Mouse (Mus musculus) frontal cortex, postnatal 10 days (tissue): ENCODE measurements around the gene Dcun1d2.

Source experiments
- DNase-seq, 2 experiments: peaks; one replicate each; pipeline ENCODE4 v3.0.0; 2022; ENCODE audit warnings: low spot score in 2 of 2, mixed read lengths in 1 of 2

The Dcun1d2 gene

DNA sequence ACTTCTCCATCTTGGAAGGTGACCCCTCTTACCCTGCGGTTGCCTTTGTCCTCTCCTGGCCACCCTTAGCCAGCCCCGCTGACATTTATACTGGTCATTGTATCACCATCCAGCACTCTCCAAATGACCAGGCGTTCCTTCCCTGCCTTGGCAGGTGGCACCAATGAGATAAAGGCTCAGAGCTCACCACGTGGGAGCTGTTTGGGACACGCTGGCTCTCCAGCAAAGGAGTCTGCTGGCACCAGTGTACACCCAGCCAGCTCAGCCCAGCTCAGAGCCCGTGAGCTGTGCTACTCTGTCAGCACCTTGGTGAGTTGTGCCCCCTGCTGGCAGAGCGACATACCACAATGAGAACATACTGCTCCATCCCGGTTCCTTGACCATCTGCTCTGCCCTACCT is 33.9 kb downstream of the Dcun1d2 start, which contains the start of gene Adprhl1:
Gene Adprhl1 (minus strand): TSS at position 144 of the 400 bp plus-strand sequence.
- DNase-seq: peak; percentile 60 to 67

GRCm38 (mm10) chr8:13253413-13253812 is 34.5 kb downstream of the Dcun1d2 start:
- DNase-seq: no peak

DNA sequence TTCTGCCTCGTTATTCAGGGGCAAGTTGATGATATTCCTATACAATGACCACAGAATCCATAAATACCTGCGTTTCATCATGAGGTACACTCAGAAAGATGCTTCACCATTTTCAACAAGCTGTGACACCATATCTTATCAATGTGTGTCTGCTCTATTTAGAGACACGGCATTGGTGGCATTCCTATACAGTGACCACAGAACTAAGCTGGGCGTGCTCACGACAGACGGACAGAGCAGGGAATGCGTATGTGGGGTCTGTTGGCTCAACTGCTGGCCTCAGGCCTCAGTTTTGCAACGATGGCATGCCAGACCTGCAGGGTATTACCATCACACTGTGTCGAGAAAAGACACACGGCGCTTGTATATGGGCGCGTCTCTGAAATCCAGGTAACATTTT is 35.1 kb downstream of the Dcun1d2 start:
- no peak for DNase-seq

DNA sequence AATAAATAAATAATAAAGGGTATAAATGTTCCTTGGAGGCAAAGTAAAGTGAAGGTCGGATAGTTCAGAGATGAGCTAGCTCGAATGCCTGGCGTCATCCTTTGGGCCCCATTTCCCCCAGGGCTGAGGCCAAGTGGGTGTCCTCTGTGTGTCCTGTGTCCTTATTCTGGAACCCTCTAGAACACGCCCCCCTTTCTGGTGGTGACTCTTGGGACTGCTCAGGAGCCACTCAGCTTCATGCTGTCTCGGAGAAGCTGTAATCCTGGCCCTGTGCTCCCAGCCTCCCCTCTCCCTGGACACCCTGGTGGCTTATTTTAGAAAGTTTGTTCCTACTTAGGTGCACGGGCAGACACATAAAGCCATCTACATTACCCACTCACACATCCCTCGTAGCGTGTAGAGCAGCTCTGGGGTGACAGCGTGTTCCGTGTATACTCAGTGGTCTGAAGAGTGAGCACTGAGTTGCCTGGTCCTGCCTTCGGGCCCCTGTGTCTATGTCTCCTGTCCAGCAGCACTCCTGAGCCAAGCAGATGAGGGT is 43.5 kb downstream of the Dcun1d2 start:
- no peak for DNase-seq

GRCm38 (mm10) chr8:13242985-13243870 is 44.7 kb downstream of the Dcun1d2 start:
- no peak for DNase-seq

DNA sequence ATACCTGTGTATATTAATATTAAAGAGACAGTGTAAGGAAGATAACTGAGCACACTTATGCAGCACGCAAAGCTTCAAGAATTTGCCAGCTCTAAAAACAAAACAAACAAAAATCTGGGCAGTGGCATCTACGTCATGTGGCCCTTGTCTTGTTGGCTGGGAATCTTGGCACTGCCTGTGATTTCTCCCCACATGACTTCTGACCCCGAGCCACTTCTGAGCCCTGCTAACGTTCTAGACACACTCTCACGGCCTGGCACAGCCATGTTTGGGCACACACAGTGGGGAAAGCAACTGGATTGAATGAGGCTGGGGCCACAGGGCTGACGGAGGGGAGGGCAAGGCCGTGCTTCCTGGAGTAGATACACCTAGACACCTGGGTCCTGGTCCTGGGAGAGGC is 47.2 kb downstream of the Dcun1d2 start:
- no peak for DNase-seq

- DNase-seq: no peak
These were observed 47.9 kb downstream of the Dcun1d2 start for GRCm38 (mm10) chr8:13240055-13240454.

- no peak for DNase-seq
These were observed 53.1 kb downstream of the Dcun1d2 start for GRCm38 (mm10) chr8:13234803-13235202.

GRCm38 (mm10) chr8:13230471-13230870 is 57.5 kb downstream of the Dcun1d2 start:
- no peak for DNase-seq

GRCm38 (mm10) chr8:13229802-13230201 is 58.1 kb downstream of the Dcun1d2 start:
- no peak for DNase-seq

- no peak for DNase-seq
These were observed 58.9 kb downstream of the Dcun1d2 start for GRCm38 (mm10) chr8:13228923-13229610.

- no peak for DNase-seq
These were observed 60.7 kb downstream of the Dcun1d2 start for GRCm38 (mm10) chr8:13227184-13227583.

DNA sequence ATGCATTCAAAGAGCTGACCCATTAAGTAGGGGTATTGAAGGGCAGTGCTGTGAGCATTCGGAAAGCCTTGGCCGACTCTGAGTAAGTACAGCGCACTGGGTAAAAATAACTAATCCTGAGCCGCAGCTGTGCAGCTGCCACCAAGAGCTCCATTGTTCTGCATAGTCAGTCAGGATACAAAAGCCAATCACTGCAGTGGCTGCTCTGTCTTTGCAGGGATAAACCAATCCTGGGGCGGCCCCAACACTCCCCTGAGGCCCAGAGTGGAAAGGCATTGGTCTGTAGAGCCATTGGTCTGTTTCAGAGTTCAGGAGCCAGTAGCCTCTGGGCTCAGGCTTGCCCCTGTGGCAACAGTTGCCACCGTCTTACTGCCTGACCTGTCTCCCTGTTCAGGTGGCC is 61.6 kb downstream of the Dcun1d2 start:
- DNase-seq: peak in 1 of 2 experiments; percentile 26

GRCm38 (mm10) chr8:13224426-13224825 is 63.5 kb downstream of the Dcun1d2 start:
- no peak for DNase-seq

DNA sequence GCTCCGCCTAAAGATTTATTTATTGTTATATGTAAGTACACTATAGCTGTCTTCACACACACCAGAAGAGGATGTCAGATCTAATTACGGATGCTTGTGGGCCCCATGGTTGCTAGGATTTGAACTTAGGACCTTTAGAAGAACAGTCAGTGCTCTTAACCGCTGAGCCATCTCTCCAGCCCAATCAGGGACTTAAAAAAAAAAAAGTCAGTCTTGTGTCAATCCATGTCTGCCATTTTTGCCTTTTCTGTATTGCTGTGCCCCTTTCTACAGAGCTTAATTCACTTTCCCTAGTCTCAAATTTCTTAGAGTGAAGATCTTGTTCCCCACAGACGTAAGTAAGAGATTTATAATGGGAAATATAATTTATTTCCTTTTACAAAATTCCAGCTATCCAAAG is 69.5 kb downstream of the Dcun1d2 start:
- no peak for DNase-seq

DNA sequence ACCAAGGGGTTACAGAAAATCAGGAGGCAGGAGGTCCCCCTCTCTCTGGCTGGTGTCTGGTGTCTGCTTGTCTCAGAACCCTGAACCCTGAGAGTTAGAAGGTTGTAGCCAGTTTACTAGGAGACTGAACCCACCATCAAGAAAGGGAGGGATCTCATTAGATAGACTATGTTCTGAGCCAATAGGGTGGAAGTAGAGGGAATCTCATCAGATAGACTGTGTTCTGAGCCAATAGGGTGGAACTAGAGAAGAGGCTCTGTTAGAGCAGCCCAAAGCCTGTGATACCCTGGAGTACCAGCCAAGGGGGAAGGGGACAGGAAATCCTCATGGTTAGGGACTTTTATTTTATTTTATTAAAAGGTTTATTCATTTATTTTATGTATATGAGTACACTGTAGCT is 69.9 kb downstream of the Dcun1d2 start:
- DNase-seq: no peak

GRCm38 (mm10) chr8:13217093-13217492 is 70.8 kb downstream of the Dcun1d2 start:
- no peak for DNase-seq

DNA sequence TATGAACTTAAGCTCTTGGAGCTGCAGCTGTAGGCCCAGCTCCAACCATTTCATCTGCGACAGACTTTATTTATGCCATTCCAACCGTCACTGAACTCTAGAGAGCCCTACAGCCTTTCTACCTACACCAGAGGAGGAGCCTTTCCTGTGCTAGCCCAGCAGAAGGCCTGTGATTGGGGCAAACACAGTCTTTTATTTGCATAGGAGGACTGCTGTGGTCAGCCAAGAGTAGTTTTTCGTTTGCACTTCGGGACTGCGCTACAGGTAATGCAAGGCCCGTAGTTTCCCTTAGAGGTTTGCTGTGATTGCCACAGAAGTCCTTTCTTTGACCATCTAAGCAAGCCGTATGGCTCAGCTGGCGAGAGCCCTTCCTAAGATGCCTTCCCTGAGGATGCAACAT is 71.5 kb downstream of the Dcun1d2 start:
- DNase-seq: no peak

DNA sequence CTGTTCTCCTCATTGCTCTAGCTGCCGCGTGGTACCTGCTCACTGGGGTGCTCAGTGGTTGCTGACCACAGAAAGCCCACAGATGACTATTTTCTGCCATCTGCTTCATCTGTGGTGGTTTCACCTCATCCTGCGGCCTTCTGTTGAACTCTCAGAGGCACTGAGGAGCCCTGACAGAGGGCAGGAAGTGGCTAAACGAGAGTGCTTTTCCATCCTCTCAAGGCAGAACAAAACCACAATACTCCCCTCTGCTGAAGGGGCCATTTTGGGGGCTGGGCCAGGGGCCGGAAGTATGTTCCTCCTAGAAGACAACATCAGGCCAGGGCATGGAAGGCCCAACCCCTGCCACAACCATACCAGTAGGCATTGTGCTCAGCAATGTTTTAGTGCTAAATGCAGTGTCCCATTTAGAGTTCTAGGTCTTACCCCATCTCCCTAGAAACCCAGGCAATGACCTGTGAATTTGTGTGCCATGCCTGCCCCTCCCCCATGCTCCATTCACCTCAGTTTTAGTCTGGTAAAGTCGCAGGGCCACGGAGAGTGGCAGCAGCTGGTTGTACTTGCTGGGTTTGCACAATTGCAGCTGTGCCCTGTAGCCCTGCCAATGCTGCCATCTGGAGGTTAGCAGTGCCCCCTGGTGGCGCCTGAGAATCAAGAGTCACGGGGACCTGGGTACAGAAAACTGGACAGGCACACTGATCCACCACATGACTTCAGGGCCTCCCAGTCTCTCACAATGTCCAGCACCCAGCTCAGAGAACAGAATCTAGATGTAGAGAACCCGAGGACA is 74.3 kb downstream of the Dcun1d2 start:
- DNase-seq: peak; percentile 82 to 83

GRCm38 (mm10) chr8:13209770-13210169 is 78.2 kb downstream of the Dcun1d2 start:
- no peak for DNase-seq

DNA sequence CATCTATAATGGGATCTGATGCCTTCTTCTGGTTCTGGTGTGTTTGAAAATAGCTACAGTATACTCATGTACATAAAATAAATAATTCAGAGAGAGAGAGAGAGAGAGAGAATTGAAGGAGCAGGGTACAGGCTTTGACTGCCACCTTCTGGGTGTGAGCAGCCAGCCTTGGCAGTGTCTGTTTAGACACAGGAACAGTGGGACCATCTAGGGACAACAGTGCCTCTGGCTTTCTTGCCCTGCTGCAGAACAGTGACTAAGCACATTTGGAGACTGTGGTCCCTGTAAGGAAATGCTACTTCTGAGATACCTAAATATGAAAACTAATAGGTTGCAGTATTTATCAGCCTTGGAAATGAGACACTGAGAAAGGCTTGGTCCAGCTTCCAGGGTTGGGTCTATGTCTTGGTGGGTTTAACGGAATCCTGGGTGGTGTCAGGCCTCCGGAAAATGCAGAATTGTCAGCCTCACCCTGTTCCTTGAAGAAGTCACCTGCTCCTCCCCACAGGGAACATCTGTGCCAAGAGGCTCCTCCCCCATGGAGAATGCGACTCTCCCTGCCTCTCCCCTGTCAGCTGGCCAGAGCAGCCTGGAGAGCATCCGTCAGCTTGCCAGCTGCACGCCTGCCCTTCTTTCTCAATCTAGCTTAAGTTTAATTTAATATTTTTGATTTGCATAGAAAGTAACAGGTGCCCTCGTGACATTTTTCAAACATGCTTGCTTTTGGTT is 79.1 kb downstream of the Dcun1d2 start:
- no peak for DNase-seq
